Mouse (Mus musculus): ENCODE data around the gene D1Pas1. TPM values are rescaled to one million over a fixed set of nuclear protein-coding genes. Genes with fewer than 3 reads are reported as not detected.

Gene D1Pas1
- not detected in 2 replicates for total RNA-seq (2015)
- not detected in 2 replicates for total RNA-seq (2017)

GRCm38 (mm10) chr1:186967201-186967812, at the start of gene D1Pas1:
Gene D1Pas1 (plus strand): TSS chr1:186967416.
- ATAC-seq (replicated peaks; ENCODE audit: poor library complexity), result no peak

GRCm38 (mm10) chr1:186922489-186923370, 44.5 kb upstream of the D1Pas1 start:
- no peak for ATAC-seq (replicated peaks; ENCODE audit: poor library complexity)

GRCm38 (mm10) chr1:186924027-186924426, 43.2 kb upstream of the D1Pas1 start:
- ATAC-seq (replicated peaks; ENCODE audit: poor library complexity), result no peak

GRCm38 (mm10) chr1:186925411-186925810, 41.8 kb upstream of the D1Pas1 start:
- ATAC-seq (replicated peaks; ENCODE audit: poor library complexity), result no peak

GRCm38 (mm10) chr1:186926316-186926949, 40.8 kb upstream of the D1Pas1 start:
- no peak for ATAC-seq (replicated peaks; ENCODE audit: poor library complexity)

- ATAC-seq (replicated peaks; ENCODE audit: poor library complexity), result no peak
Measured at GRCm38 (mm10) chr1:186926950-186927316, 40.3 kb upstream of the D1Pas1 start.

GRCm38 (mm10) chr1:186927494-186927893, 39.7 kb upstream of the D1Pas1 start:
- no peak for ATAC-seq (replicated peaks; ENCODE audit: poor library complexity)

- no peak for ATAC-seq (replicated peaks; ENCODE audit: poor library complexity)
Measured at GRCm38 (mm10) chr1:186930160-186930887, 36.9 kb upstream of the D1Pas1 start.

- no peak for ATAC-seq (replicated peaks; ENCODE audit: poor library complexity)
Measured at GRCm38 (mm10) chr1:186930888-186931233, 36.4 kb upstream of the D1Pas1 start.

- no peak for ATAC-seq (replicated peaks; ENCODE audit: poor library complexity)
Measured at GRCm38 (mm10) chr1:186934205-186934604, 33.0 kb upstream of the D1Pas1 start.

GRCm38 (mm10) chr1:186952381-186952780, 14.8 kb upstream of the D1Pas1 start:
- no peak for ATAC-seq (replicated peaks; ENCODE audit: poor library complexity)

- ATAC-seq (replicated peaks; ENCODE audit: poor library complexity), result no peak
Measured at GRCm38 (mm10) chr1:186954591-186954990, 12.6 kb upstream of the D1Pas1 start.

GRCm38 (mm10) chr1:186959380-186959779, 7.8 kb upstream of the D1Pas1 start:
- ATAC-seq (replicated peaks; ENCODE audit: poor library complexity), result no peak

GRCm38 (mm10) chr1:186964143-186964875, 2.9 kb upstream of the D1Pas1 start:
- no peak for ATAC-seq (replicated peaks; ENCODE audit: poor library complexity)

GRCm38 (mm10) chr1:186967926-186968325, 710 bp downstream of the D1Pas1 start:
- no peak for ATAC-seq (replicated peaks; ENCODE audit: poor library complexity)

GRCm38 (mm10) chr1:186976937-186977540, 9.8 kb downstream of the D1Pas1 start:
- ATAC-seq (replicated peaks; ENCODE audit: poor library complexity), result no peak

- ATAC-seq (replicated peaks; ENCODE audit: poor library complexity), result no peak
Measured at GRCm38 (mm10) chr1:186977801-186978200, 10.6 kb downstream of the D1Pas1 start.

GRCm38 (mm10) chr1:186979465-186979864, 12.2 kb downstream of the D1Pas1 start:
- no peak for ATAC-seq (replicated peaks; ENCODE audit: poor library complexity)

GRCm38 (mm10) chr1:186980503-186980902, 13.3 kb downstream of the D1Pas1 start:
- no peak for ATAC-seq (replicated peaks; ENCODE audit: poor library complexity)

- no peak for ATAC-seq (replicated peaks; ENCODE audit: poor library complexity)
Measured at GRCm38 (mm10) chr1:186985131-186985530, 17.9 kb downstream of the D1Pas1 start.

Measured in megakaryocyte progenitor cell, adult 5-6 weeks (primary cell).